Mouse (Mus musculus) left cerebral cortex, adult 18-20 months (tissue): ENCODE measurements at regions not wholly inside any gene's neighbourhood (a gene's known extent, or its start where the extent isn't known, plus 50 kb on each side); places are given as distances from the start of the nearest gene placed in this dataset.
A peak's percentile ranks its signal among the peaks of the same experiment; 100 is the strongest.

ENCODE experiments used
- DNase-seq, 2 experiments: peaks; one replicate each; pipeline ENCODE4 v3.0.0; 2021 to 2022; ENCODE audit warnings: low spot score in 2 of 2, mixed read lengths in 1 of 2

DNA sequence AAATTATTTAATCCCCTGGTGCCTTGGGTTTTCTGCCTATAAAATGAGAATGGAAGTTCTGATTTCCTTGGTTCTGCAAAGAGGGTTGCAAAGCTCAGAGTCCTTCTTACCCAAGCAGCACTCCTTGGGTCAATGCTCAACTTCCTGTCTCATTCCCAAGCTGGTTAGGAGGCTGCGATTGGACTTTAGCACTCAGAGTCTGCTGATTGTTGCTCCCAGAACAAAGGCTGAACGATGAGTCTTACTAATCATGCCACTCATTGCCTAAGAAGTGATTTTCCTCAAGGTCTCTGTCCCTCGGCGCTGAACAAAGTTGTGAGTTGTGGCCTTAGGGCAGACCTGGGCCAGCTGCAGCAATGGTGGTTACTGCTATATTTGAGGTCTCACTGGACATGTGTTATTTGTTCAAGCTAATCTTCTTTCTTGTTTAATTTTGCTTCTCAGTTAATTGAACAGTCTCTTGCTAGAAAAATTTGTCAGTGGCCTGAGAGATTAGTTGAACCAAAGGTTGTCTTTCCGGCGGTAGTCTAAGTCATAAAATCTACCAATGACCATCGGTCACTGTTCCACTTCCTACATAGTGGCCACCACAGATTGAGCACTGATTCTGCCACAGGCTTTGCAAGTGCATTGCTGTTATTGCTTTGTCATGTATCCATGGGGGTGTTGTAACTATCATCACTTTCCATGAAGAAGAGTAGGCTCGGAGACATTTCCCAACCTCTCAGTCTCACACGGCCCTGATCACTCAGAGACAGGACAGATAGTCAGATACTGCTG is 101.2 kb upstream of the Gm15217 start:
- no peak for DNase-seq

DNA sequence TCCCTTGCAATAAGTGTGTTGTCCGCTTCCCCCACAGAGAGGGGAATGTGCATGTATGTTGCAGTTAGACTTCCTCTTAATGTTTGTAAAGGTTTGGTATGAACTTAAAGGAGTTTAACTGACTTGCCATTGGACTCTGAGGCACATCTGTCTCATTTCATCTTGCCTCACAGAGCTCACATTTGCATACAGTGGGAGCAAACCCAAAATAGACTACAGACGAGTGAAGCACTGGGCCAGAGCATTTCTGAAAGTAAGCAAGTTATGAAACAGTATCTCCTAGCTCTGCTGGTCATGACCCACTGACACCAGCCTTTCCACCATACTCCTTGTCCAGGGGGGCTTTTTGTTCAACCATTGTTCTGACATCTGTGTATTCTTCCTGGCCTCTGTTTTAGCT is 86.8 kb upstream of the Gm15217 start:
- DNase-seq, result no peak

DNA sequence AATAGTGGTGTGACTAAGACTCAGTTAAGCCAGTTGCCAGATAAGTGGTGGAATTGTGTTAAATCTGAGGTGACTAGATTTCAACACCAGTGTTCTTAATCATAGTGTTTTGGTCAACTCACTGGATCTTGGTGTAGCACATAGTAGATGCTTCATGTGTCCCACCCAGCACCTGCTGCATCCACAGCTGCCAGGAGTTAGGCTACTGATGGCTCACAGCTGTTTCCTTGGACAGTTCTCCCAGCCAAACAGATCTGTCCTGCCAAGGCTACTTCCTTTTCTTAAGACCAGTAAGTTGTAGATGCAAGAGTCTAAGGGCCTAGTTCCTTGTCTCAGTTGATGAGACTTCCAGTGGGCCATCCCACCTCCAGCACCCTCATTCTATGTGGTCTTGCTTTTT is 82.9 kb upstream of the Gm15217 start:
- DNase-seq, result no peak

DNA sequence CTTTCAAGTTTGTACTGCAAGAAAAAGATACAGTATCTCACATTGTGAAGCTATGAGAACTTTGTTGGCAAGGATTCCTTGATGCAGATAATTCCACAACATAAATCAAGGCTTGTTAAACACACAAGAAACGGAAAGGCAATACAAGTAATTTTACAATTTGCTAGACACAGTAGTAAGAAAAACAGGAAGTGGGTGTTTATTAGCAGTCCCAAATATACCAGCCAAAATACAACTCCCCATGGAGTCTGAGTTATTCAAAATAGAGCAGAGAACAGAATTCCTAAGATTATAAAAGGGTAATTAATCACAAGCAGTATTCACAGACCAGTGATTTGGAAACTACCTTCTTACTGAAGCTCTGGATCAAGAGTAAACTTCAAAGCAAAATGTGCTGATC is 78.7 kb upstream of the Gm15217 start:
- DNase-seq, result no peak

DNA sequence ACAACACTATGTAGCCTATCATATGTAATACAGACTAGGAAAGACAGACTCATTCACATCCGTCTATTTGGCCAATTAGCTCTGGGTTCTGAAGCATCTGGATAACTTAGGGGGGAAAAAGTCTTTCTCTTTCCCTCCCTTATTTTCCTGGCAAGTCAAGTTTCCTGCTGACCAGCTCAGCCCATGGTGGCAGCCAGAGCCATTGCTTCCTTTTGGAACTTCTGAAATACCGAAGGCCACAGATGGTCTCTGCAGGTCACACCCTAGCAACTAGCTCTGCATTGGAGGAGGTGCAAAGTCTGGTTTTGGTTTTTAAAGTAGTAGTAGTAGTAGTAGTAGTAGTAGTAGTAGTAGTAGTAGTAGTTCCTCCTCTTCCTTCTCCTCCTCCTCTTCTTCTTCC is 76.6 kb upstream of the Gm15217 start:
- no peak for DNase-seq

DNA sequence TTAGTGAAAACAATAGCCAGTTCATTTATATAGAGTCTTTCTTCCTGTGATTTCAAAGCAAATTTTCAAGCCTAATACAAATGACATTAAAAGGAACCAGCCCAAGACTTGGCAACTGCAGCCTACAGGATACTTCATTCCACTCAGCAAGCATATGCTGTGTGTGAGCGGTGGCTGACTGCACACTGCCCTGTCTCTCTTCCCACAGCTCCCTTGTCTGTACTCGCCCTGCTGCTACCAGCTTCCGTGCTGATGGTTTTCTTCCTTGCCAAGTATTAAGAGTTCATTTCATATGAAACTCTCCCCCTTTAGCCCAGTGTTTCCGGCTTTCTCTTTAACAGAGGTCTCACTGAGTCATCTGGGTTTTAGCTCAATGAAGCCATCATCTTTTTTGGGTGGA is 73.9 kb upstream of the Gm15217 start:
- DNase-seq, result peak in 1 of 2 experiments; percentile 25

DNA sequence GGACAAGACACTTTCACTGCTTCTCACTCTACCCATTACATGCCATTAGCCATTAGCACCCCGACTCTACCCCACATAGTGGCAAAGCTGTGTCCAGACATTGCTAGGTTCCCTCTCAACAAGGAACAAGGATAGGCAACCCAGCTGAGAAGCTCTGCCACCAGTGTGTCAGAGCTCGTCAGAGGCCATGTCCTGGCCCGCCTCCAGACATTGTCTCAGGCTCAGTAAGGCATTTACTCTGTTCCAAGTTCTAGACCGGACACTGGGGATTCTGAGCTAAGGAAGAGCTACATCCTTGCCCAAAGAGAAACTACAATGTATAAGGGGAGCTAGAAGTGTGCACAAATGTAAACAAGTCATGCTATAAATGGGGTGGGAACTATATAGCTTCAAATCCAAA is 66.2 kb upstream of the Gm15217 start:
- DNase-seq, result no peak

DNA sequence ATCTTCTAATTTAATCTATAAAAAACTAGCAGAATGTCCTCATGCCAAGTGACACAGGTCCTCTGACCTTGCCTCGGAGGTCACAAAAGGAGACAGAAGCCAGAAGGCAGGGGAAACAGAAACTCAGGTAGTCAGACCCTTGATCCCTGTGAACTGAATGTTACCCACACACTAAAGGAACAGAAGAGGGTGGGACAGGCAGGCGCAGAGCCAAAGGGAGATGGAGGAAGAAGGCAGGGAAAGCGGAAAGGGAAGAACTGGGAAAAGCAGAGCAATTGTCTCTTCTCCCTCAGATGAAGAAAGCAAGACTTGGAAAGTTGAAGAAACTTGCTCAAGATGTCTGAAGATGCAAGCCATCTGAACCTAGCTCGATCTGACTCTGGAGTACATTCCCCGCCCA is 62.7 kb upstream of the Gm15217 start:
- no peak for DNase-seq

DNA sequence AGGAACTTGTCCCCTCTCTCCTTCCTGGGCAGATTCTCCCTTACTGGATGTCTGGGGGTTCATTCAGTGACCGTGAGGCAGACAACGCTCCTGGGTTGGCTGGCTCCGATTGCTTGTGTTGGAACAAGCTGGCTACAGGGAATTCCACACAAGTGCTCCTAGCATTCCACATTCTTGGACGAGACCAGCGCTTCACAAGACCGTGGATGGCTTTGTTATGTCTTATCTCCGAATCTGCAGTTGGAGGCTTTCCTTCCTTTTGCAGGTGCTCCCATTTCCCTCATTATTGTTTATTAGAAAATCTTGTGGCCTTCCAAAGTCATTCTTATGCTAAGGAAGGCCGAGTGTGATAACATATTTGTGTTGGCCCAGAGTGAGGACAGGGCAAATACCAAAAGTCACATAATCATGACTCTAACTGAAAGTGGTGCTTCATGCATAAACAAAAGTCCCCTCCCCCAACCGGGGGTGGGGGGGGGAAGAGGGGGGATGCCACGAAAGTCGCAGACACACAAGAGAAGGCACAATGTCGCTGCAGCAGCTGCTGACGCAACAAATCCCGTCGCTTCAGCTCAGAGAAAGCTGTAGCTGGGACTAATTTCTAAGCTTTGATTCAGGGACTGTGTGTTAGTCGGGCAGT is 61.7 kb upstream of the Gm15217 start:
- DNase-seq, result no peak

DNA sequence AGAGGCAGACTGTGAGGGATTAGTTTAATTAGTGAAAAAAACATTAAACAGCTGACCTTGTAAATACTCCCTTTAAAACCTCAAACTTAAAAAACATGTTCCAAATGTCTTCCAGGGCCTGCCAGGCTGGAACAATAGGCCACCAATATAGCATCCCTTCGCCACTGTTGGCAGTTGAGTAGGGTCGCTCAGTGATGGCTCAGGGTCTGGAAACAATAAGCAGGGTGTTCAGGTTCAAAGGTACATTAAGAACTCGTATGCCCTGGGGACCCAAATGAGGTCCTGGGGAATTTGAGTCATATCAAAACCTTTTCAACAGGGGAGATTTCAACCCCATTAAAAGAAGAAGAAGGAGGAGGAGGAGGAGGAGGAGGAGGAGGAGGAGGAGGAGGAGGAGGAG is 51.1 kb upstream of the Gm15217 start:
- DNase-seq, result no peak
